Mouse (Mus musculus) erythroid progenitor cell, adult 5-6 weeks (primary cell): ENCODE data around the gene Hspg2. TPM values are rescaled to one million over a fixed set of nuclear protein-coding genes. Genes with fewer than 3 reads are reported as not detected.

ENCODE experiments used
- ATAC-seq: replicated peaks from 2 replicates; pipeline ENCODE4 v1.8.0; 2016; ENCODE audit warnings: moderate number of reproducible peaks, mild to moderate bottlenecking, moderate TSS enrichment, inconsistent platforms; ENCODE audit not compliant: poor library complexity, low FRiP score, severe bottlenecking
- total RNA-seq, 2 experiments: library from RNA; stranded (forward) in 1 of 2; stranded (reverse) in 1 of 2; fragments of 150-400 nt in 1 of 2; fragments of 186-747, 209-891 nt in 1 of 2; gene quantifications; 2 replicates each; pipeline versions ENCODE4 v1.2.3 to v1.2.4; 2015 to 2017; ENCODE audit warnings: low replicate concordance in 2 of 2

Hspg2 gene
- total RNA-seq, 2 experiments from 2014 or later = not detected

DNA sequence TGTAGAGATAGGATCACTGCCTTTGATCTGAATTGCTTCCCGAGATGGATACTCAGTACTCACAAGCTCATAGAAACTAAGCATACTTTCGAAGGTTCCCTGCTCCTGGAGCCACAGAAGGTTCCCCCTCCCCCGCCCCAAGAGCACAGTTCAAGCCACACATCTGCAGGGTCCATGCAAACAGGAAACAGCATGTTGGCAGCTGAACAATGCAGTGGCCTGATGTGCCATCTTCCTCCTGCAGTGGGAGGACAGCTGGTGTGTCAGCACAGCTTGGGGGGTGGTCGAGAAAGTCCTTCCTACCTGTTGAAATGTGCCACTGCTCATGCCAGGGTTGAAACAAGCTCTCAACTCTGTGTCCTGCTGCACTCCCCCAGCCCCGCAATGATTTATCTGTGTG is 9.7 kb upstream of the Hspg2 start:
- no peak for ATAC-seq

GRCm38 (mm10) chr4:137460676-137461075 is 7.9 kb upstream of the Hspg2 start:
- ATAC-seq = no peak

DNA sequence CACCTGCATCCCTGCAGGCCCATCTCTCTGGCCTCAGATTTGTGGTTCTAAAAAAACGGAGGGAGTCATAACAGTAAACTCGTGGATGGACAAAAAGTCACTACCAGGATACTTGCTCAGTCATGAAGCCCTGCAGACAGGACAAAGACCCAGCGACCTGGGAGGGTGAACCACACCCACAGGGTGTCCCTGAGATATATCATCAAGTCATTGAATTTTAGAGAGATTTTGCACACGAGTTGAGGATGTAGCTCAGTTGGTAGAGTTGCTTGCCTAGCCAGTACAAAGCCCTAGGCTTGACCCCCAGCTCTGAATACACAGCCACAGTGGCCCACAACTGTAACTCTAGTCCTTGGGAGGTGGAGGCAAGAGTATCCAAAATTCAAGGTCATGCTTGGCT is 7.4 kb upstream of the Hspg2 start:
- no peak for ATAC-seq

- no peak; the same call in 1 of the 2 replicates for ATAC-seq
Observed at GRCm38 (mm10) chr4:137461981-137462690, 6.4 kb upstream of the Hspg2 start.

- no peak for ATAC-seq
Observed at GRCm38 (mm10) chr4:137465125-137465787, 3.3 kb upstream of the Hspg2 start.

DNA sequence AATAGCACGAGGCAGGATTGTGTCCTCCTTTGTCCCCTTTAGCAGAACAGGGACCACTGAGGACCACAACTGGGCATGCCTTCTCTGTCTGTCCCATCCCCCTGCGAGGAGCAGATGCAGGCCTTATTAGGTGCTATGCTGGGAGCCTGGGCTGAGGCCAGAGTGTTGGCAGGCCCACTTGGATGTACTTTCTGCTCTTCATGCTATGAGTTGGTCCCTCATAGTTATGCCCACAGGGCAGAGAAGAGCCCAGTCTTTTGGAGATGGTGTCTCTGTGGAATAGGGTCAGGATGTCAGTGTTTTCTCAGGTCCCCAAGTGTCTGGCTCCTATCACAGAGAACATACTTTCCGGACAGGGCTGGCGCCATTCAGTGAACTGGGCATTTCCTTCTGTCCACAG is 1.6 kb upstream of the Hspg2 start:
- no peak for ATAC-seq

DNA sequence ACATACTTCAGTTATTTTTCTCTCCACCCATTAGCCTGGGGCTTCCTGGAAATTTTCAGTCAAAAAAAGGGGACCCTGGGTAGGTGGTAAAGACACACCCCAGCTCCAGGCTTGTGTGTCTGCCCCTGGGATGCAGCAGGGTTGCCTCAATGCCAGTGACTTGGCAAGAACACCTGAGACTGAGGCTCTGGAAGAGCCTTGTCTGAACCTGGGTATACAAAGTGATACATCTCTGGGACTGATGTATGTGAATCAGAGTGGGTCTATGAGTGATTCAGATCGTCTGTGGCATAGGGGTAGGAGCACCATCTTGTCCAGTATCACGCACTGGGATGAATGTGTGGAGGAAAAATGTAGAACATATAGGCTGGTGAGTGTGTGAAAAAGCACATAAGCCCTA is 1.0 kb upstream of the Hspg2 start:
- ATAC-seq = no peak

DNA sequence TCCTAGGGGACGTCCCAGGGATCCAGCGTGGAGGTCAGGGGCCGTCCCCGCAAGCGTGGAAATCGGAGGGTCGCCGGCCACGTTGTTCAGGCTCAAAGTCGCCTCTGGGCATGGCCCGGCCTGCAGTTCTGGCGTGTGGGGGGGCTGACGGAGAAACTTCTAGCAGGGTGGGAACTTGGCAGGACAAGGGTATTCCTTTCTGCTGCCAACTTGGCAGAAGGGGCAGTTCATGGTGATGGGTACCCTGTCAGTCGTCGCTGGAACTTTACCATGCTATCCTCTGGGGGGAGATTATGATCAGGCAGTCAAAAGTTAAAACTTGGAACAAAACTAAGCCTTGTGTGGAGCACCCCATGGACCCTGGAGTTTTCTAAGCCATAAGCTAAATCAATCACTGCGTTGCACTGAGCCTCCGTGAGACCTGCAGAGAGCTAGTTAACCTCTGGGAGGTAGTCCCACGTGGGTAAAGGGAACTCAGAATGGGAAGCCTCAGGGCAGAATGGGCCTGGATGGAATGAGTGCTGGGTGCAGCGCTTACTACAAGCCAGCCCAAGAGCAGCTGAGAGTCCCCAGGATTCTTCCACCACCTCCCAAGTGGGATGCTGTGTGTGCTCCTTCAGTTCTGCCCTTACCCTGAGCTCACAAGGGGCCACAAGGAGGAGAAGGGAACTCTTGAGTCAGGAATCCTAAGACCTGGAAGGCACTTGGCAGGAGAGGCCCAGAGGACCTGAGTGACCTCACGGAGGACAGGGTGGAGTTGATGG is 694 bp downstream of the Hspg2 start:
- ATAC-seq = no peak

DNA sequence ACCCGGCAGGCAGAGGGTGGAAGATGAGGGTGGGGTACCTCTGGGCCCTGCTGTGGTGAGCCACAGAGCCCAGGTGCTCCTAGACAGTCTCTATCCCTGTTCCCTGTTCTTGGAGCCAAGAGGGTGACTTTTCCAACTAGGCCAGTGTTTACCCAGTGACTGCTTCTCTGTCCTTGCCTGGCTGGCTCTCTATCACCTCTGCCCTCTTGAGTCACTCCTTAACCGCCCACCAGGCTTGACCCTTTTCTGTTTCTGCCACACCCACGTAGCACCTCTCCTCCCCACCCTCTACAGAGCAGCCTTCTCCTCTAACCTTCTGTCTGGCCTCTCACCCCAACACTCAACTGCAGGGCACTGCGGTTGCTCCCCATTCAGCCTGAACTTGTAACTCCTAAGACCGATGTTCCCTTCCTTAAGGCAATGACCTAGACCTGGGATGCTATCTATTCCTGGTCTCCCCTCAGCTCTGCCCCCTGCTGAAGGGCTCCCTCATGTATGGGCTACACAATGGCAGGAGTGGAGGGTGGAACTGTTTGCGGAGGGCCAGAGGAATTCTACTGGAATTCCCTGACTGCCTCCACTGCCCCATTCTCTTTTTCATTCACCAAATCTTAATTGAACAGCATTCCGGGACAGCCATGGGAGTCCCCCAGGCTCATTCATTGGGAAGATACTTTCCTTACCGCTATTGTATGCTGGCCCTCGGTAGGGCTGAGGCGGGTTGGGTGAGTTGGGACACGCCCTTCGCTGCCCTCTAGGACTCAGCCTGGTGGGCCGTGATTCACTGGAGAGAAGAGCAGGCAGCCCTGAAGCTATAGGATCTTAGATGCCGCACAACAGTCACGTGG is 1.5 kb downstream of the Hspg2 start:
- no peak for ATAC-seq

- ATAC-seq = no peak
Observed at GRCm38 (mm10) chr4:137470701-137471317, 2.2 kb downstream of the Hspg2 start.

GRCm38 (mm10) chr4:137471326-137471725 is 2.8 kb downstream of the Hspg2 start:
- no peak for ATAC-seq

DNA sequence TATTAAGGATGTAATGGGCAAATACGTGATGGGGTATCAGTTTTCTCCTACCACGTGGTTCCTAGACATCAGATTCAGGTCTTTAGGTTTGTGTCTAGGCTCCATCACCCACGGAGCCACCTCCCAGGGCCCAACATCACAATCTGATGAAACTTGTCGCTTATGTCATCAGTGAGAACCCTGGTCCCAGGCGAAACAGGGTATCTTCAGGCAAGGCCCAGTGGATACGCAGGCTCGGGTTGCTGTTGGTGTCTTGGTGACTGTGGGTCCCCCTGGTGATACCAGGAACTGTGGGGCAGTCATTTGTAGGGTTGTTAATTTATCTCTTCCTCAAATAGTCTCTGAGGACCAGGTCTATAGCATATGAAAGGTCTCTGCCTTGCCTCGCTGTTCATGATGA is 4.7 kb downstream of the Hspg2 start:
- no peak for ATAC-seq

DNA sequence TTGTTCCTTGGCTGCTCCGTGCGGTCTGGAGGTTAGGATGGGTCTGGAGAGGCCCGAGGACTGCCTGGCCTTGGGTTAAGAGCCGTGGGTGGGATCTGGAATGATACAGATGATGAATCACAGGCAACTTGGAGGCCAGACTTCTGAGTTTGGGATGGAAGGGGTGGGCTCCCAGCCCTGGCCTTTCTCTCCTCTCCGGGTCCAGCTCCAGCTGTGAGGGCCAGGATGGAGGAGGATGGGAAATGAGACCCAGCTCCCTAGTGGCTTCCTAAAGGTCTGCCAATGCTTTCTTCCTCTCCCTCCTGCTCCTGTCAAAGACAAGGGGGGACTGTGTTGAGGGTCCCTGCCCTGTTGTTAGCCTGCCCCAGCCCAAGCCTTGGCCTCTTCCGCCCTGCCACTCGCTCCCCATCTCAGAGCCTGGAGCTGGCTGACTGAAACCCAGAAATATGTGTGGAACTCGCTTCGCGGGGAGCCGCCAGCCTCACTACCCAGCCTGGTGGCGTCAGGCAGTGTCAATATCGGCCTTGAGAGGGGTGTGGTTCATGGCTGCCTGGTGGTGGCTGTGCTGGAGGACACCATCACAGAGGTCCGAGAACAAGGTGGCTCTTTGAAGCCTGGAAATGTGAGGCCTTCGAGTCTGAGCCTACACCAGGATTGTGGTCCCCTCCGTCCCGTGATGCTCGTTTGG is 5.3 kb downstream of the Hspg2 start:
- no peak for ATAC-seq

DNA sequence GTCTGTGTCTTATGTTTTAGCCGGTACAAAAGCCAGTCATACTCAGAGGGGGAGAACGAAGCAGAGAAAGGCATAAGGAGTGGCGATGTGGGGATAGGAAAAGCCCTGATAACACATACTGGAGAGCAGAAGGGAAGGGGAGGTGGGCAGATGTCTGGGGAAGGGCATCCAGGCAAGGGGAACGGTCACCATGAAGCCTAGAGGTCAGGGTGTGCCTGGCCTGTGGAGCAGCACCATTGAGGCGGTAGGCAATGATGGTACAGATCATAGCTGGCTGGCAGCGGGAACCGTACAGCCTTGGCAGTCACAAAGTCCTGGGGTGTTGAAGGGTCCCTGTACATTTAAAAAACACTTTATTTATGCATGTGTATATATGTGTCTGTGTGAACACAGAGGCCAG is 6.1 kb downstream of the Hspg2 start:
- no peak for ATAC-seq

DNA sequence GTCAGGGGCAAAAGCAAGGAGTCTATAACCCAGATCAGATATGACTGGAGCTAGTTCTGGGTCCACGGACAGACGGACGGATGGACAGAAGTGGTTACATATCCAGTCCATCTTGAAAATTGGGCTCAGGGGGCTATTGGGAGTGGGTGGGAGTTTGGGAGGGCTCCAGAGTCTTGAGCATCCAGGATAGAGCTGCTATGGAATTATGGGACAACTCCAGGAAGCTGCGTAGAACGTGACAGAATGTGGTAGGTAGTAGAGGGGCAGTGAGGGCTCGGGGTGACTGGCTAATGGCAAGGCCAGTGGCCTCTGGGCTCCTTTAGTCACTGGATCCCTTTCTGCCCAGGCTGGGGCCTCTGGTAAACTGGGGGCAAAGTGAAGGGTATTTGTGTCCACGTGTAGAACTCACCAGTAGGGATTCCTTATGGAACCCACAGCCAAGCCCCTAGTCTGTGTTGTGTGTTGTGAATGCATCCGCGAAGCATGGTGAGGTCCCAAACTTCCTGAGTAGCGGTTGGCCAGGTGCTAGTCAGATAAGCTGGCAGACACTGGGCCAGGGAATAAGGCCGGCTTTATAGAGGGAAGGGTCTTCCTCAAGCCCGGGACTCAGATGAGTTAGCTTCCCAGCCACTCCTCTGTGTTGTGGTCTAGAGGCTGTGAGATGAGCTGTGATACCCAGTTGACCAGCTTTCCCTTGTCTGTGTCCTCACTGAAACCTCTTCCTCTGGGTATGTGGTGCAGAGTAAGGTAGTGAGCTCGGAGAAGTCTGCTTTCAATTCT is 6.9 kb downstream of the Hspg2 start:
- ATAC-seq = no peak

GRCm38 (mm10) chr4:137476065-137476760 is 7.6 kb downstream of the Hspg2 start:
- no peak for ATAC-seq

GRCm38 (mm10) chr4:137476761-137477237 is 8.2 kb downstream of the Hspg2 start:
- ATAC-seq = no peak

GRCm38 (mm10) chr4:137477611-137478010 is 9.0 kb downstream of the Hspg2 start:
- no peak for ATAC-seq
